Mouse (Mus musculus) A20 (cell line): ENCODE data around the gene Slc30a1.
A peak's percentile ranks its signal among the peaks of the same experiment; 100 is the strongest.

Experiments
- DNase-seq: peaks from one replicate; pipeline ENCODE4 v3.0.0-alpha.2; 2011; ENCODE audit warnings: low read depth, low spot score

Slc30a1 gene

DNA sequence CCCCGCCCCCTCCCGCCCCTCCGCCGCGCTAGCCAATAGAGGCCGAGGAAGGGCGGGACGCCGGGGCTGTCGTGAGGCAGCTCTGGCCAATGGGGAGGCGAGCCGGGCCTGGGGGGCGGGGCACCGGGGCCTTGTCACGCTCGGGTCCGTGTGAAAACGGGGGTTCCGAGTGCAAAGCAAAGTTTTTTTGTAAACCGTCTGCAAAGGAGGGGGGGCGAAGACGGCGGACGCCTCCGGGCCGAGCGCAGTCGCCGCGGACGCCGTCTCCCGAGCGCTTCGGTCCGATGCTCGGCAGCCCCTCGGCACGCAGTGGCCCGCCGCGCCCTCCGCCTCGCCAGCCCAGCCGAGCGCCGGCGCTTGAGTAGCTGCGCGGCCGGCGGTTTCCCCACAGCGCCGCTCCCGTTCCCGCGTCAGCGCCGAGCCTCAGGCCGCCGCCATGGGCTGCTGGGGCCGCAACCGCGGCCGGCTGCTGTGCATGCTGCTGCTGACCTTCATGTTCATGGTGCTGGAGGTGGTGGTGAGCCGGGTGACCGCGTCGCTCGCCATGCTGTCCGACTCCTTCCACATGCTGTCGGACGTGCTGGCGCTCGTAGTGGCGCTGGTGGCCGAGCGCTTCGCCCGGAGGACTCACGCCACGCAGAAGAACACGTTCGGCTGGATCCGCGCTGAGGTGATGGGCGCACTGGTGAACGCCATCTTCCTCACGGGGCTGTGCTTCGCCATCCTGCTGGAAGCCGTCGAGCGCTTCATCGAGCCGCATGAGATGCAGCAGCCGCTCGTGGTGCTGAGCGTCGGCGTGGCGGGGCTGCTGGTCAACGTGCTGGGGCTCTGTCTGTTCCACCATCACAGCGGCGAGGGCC lies at the start of gene Slc30a1:
Gene Slc30a1, plus strand, starts transcription at position 197 of the 860 bp plus-strand sequence.
- peak; percentile 97 for DNase-seq

DNA sequence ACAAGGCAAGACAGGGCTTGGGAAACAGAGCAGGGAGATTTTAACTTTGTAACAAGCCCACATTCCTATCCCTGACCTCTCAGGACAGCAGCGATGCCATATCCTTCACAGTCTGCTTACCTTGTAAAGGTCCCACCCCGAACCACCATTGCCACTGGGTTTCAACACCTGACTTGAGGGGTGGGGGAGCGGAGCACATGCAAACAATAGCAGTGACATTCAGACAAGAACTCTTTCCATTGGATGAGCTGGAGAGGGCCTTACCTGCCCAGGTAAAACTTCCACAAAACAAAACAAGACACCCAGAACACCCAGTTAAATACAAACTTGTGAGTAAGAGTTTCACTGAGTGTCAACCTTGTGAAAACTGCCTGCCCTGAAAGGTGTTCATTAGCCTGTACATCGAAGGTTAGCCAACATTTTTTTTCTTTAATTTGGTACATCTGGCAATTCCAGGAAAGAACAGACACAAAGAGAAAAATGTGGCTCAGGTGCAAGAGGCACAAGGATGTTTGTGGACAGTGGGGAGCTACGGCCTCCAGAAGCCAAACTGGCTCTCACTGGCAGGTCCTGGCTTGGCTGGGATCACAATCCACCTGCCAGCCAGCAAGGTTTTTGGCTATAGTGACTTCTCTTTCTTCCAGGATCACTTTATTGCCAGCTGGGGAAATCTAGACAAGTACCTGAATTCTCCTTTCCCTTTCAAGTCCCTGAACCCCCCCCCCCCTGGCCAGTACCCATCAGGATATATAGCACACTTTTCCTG lies 49.5 kb upstream of the Slc30a1 start:
- DNase-seq: no peak

DNA sequence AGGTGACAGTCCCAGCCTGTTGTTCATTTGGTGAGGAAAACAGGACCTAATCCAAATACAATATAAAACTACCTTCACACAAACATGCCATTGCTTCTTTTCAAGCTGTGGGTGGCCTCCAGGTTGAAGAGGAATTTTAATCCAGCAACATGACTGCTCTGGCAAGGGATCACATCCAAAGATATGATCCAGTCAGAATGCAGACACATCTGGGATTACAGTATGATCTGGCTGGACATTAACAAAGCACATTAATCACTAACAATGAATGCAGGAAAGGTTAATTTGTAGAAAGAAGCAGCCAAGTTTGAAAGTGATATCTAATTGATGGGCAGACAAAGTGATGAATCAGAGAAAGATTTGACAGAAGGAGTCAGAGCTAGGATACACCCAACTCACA lies 48.4 kb upstream of the Slc30a1 start:
- DNase-seq: no peak

DNA sequence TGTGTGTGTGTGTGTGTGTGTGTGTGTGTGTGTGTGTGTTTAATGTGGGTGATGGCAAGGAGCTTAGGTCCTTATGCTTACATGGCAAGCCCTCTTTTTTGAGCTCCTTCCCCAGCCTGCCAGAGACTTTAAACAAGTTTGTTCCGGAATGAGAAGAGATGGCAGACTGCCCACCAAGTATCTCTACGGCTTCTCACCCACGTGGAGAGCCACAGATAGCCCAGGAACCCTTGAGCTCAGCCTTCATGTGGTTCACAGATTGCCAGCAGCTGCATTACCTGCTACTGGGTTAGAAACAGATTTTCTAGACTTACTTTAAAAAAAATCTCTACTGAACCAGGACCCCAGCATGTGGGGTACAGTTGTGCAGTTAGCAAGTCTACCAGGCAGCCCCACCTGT lies 46.7 kb upstream of the Slc30a1 start:
- no peak for DNase-seq

DNA sequence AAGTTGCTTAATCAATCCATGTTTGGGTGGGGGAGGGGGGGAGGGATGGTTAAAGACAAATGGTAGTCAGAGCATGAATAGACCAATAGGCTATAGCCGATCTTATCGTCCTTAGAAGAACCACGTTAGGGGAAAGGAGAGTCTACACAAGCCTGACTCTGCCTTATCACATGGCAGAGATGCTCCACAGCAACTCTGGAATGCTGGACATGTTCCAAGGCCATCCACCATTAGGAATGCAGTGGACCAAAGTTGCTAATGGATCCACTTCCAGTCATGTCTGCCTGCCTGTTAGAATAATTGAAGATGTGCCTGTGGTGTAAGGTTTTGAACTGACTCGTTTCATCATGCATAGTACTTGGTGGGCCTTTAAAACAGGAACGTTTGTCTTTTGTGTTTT lies 45.3 kb upstream of the Slc30a1 start:
- no peak for DNase-seq

DNA sequence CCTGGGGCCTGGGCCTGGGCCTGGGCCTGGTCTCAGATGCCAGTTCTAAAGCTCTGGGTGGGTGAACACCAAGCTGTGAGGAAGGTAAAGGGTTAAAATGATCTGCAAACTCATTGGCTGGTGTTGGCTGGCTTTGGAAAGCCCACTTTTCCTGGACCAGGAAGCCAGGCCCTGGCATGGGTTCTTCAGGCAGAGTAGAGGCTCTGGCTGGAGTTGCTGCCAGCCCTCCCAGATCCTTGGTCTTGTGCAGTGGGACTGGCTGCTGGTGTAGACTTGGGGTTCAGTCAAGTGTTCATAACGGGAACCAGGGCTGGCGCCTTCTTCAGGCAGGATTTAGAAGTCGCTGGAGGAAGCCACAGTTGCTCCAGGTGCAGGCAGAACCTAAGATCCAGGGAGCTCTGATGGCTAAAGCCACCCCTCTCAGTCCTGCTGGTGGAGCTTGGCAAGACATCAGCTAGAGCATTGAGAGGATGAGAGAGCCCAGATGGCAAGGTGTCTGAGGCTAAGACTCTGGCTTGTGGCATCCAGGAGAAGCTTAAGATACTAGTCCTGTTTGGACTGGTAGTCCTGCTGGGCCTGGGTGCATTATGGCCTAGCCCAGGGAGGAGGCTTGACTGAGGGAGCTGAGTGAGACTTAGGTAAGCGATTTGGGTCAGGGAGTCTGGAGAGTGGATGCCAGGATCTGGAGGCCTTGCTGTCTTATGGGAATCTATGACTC lies 42.6 kb upstream of the Slc30a1 start:
- no peak for DNase-seq

DNA sequence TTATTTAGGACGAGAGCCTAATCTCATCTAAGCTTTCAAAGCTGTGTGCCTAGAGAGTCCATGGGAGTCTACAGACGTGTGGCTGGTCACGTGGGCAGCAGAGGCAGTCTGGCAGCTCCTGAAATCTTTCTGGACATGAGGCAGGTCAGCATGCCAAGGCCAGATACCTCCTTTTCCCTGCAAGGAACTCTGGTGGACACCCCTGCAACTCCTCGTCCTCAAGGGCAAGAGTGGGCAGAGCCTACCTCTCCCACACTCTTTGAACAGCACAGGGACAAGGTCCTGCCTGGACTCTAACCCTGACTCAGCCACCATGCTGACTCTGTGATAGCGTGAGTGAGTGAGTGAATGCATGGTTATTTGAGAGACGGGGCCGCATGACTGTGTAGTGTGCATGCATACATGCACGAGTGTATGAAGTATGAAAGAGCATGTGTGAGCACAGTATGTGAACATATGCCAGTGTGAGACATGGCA lies 42.0 kb upstream of the Slc30a1 start:
- DNase-seq: no peak

DNA sequence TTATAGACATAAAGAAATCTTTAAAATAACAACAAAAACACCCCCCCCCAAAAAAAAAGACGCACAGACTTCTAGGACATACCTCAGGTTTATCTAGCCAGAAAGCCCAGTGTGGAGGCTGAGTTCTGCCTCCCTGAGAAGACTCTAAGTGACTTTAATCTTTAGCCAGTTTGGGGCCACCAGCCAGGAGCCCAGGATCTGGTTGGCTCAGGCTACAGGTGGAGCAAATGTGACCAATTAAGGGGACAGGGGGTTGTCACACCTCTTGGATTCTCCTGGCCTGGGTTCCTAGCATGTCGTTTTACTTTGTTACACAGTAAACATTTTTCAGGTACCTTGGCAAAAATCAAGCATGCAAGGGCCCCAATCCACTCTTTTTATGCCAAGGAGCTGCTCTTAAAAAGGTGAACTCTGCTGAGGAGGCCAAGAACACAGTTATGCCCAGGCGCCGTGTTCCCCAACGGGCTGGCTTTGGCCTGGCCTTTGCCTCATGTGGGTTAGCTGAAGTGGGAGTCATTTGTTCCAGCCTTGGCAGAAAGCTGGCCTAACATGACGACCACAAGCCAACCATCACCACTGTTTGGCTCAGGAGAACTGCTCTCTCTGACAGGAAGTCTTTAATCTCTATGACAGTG lies 34.4 kb upstream of the Slc30a1 start:
- DNase-seq: no peak

DNA sequence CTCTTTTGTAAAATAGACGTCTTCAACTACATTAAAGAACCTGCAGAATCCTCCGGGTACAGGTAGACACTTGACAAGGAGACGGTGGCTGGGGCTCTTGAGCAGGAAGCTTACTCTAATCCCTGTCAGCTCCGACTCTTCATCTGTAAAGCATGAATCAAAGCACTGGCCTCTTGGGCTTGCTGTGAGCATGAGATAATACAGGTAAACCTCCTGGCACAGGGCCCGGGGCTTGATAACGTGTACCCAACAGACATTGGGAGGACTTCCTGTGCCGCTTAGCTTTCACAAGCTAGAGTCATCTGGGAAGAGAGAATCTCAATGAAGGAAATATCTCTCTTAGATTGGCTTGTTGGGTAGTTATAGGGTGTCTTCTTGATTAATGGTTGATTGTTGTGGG lies 31.6 kb upstream of the Slc30a1 start:
- DNase-seq: no peak

DNA sequence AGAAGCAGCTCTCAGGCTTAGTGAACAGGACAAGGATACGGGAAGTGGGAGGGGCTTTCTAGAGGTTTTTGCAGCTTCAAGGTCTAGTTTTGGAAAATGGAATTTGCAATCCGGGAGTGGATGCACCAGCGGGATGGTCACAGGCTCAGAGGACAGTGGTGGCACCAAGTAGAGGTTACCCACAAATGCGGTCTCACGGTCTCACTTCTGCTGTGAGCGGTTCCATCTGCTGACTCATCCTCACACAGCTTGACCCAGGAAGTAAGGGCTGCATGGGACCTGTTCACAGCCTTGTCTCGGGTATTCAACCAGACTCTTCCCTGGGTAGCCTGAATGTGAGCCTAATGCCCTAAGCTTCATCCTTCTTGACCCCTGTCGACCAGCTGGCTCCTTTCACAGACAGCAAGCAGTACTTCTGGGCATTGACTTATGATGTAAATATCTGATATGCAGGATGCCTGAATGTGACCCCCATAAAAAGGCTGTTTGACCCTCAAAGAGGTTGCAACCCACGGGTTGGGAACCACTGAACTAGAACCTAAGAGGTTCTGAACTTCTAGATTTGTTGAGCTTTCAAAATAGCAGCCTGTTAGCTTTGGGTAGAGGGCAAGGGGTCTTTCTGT lies 30.8 kb upstream of the Slc30a1 start:
- DNase-seq: no peak

DNA sequence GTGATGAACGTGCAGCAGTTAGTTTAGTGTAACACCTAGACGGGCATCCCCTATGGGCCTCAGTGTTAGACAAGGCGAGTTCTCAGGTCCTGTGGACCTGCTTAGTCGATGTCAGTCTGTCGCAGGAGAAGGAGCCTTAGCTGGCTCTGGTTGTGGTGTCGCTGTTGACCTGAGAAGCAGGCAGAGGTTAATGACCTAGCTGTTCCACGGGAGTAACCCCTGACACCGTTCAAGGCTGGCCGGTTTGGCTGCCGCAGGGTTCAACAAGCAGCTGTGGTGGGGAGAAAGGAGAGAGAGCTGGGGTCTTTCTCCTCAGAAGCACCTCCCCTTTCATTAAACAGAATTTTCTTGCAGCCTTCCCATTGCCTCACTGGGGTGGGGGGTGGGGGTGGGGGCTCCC lies 28.9 kb upstream of the Slc30a1 start:
- DNase-seq: no peak

DNA sequence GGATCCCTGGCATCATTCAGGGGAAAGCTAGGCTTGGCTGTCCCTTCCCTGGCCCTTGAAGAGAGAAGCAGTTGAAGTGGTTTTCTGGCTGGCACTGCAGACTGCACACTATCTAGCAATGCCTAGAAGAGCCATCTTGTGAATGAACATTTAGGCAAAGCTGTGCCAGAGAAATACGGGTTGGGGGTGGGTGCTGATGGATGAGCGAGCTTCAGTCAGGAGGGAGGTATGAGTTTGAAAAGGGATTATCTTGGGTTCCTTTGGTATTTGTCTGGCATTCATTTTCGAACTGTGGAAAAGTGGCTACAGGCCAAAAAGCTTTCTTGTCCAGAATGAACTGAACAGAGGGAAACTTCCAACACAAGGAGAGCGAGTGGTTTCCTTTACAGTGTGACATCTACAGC lies 28.0 kb upstream of the Slc30a1 start:
- DNase-seq: no peak

DNA sequence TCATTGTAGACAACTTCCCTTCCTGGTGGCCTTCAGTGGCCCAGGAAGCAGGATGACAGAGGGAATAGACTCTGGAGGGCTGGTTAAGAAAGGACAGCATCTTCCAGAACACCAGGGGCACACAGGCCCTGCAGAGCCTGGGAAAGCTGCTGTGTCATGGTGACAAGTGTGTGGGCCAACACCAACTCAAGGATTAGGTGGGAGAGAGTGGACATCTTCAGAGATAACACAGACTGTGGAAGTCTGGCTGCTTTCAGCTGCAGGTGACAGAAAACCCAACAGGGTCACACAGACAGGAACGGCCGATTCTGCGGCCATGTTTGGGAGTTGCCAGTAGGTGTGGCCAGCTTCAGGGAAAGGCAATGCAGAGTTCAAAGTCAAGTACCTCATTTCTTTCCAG lies 26.3 kb upstream of the Slc30a1 start:
- DNase-seq: no peak

DNA sequence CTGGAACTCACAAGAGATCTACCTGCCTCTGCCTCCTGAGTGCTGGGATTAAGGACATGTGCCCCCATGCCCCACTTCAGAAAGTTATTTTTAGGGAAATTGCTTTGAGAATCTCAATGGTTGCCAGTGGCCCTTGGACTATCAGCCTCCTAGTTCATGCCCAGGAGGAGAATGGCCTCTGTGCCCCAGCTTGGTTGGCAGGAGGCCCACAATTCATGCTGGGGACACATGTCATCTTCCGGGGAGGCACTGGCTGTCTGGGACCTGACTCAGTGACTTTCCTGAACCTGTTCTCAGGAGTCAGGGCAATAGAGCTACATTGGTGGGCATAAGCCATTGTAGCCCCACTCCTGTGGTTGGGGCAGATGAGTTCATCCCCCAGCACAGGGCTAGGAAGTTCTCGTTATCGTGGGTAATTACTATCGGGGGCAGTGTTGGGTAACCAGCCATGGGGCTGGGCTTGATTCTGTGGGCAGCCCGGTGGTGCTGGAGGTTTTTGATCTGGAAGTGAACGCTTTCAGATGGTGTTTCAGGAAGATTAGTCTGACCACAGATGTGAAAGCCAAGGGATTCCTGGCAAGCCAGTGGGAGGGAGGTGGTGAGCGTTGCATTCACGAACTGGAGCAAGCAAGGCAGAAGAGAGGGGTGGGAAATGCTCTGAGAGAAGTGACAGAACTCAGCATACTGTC lies 25.5 kb upstream of the Slc30a1 start:
- no peak for DNase-seq

DNA sequence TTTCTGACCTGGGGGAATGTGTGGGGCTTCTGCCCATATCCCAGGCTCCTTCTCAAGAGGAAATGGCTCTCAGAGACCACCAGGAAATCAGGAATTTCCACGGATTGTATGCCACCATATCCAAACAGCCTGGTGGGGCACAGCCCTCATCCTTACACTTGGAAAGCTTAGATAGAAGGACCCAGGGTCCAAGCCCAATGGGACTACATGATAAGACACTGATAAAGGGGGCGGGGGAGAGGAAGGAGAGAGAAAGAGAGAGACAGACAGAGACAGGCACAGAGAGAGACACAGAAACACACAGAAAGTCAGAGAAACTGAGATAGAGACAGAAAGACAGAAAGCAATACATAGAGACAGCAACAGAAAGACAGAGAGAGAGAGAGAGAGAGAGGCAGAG lies 24.9 kb upstream of the Slc30a1 start:
- no peak for DNase-seq

DNA sequence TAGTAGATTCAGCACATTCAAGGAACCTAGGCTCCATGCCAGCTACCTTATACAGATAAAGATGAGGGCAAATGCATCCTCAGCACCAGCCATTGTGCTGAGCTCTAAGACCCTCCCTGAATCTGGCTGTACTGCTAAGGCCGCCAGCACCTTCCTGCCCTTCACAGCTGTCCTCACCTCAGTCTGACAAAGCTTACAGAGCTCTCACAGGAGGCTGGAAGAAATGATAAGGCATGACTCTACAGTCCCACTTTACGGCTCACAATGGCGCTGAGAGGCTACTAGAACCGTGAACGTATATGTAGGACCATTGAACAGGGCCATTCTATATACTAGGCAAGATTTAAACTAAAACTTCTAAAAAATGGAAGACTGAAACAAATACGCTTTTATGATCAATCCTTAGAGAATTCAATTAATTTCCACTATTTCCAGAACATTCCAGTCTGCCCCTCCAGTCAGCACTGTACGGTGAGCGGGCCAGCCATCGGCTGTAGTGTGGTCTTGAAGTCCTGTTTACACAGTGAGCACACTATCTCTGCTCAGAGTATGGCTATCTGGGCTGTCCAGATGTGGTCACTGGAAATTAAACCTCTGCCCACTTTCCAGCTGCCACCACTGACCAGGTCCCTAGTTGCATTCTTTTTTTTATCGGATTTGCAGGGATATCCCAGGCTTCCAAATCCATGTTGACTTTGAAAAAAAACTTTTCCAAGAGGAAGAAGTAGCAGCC lies 23.9 kb upstream of the Slc30a1 start:
- no peak for DNase-seq

DNA sequence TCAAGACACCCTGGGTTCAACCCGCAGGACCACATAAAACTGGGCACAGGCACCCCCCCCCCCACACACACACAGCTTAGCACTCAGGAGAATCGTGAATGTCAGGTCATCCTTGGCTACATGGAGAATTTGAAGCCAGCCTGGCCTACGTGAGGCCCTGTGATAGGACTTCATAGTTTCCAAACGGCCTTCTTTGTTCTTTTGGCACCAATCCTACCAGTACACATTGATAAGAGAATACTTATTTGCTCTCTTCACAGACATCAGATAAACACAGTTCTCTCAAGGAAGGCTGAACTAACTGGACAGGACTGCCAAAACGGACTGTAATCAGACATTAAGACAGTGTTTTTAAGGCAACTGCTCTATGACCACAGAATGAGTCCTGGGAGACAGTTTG lies 22.9 kb upstream of the Slc30a1 start:
- DNase-seq: no peak

DNA sequence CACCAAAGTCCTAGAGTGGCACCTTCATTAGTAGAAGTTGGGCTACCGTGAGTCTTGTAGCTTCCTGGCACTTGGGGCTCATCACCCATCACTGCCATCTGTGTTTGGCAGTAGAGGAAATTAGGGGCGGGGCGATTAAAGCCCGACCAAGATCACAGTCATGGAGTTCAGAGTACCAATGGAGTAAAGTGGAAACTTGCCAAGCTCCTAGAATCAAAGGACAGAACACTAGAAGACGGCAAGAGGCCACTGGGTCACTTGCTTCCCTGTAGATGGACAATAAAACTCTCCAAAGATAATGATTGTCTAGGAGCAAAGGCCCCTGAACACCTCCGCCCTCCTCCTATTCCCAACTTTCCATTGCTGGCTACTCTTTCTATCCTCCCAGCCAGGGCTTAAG lies 14.7 kb upstream of the Slc30a1 start:
- DNase-seq: no peak

DNA sequence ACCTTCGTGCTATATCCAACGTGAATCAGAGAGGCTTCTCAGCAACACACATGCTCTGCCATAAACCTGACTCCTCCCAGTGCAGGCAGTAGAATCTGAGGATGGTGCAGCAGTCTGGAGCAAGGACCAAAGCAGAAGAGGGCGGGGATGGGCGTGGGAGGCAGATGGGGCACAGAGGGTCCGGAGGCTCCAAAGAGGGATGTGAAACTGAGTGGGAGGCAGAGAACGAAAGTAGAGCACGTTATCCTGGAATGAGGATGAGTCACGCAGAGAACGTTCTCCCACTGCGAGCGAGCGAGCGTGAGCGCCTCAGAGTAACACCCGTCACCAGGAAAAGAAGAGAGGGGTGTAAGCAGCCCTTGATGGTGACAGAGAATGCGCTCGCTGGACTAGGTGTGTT lies 12.2 kb upstream of the Slc30a1 start:
- DNase-seq: peak; percentile 34

DNA sequence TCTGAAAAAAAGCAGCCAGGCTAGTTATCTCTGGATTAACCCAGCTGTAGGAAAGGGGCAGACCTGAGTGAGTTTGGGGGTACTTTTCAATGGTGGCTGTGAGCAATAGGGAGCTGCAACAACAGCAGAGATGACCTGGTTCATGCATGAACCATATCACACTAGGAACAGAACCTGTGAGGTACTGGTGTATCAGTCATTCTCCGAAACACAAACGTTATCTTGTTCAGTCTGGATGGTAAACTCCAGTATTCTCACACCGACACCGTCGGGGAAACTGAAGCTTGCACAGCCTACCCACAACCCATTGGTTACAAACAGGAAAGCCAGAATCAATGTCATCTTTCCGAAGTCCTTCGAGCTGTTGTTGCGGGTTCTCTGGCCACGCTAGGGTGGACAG lies 11.7 kb upstream of the Slc30a1 start:
- DNase-seq: no peak
